Mouse (Mus musculus): ENCODE measurements around the gene Rab5c.
A peak's percentile ranks its signal among the peaks of the same experiment; 100 is the strongest.

Gene Rab5c

GRCm38 (mm10) chr11:100697921-100698320 lies 40.1 kb downstream of the Rab5c start:
- no peak for DNase-seq

DNA sequence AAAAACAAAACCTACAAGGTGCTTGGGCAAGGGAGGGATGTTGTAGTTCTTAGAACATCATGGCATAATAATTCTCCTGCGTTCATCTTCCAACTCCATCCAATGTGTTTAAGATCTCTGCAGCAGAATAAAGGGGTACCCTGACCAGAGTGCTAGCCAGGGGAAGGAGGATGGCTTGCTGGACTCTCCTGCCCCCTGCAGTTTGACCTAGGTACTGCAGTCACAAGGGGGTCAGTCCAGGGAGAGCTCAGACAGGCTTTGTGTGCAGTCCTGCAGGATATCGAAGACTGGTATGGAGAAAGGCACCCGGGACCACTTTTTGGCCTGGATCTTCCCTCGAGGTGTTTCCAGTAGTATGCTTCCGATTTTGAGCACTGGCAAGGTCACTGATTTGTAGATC lies 43.1 kb downstream of the Rab5c start:
- peak; percentile 88 to 89 for DNase-seq

DNA sequence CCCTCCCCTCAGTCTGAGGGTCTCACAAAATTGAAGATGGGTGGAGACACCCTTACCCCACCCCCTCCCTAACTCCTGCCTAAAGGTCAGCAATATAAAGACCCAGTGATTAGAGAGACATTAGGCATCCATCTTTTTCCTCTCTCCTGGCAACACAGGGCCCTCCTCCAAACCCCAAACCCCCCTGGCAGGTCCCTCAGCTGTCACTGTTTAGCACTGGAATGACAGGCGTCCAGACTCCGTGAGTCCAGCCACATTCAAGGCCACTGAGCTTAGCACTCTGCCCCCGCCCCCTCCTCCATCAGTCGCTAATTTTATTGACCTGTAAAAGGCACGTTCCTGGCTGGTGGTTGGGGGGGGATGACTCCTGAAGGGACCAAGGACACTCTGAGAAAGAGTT lies 44.9 kb downstream of the Rab5c start:
- no peak for DNase-seq

GRCm38 (mm10) chr11:100692164-100692616 lies 45.8 kb downstream of the Rab5c start, which contains the start of gene Zfp385c:
Gene Zfp385c (minus strand): TSS chr11:100692455.
- DNase-seq, result peak in 1 of 2 experiments; percentile 54

- DNase-seq, result no peak
Observed at GRCm38 (mm10) chr11:100690389-100690788, 47.6 kb downstream of the Rab5c start.

DNA sequence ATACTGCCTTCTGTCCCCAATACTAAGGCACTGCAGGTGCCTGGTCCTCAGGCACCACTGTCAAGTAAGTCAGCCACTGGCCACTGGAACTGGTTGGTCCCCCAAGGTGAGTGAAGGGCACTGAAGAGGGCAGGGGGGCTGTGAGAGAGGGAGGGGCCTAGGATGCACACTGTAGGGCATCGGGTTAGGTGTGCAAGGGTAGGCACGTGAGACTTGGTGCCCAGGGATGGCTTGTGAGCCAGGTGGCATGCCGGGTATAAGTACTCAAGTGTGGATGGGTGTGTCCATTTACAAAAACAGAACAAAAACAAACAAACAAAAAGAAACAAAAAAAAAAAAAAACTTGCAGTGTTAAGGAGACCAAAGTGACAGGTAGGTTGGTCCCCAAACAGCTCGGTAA lies 49.6 kb downstream of the Rab5c start:
- DNase-seq, result no peak

DNA sequence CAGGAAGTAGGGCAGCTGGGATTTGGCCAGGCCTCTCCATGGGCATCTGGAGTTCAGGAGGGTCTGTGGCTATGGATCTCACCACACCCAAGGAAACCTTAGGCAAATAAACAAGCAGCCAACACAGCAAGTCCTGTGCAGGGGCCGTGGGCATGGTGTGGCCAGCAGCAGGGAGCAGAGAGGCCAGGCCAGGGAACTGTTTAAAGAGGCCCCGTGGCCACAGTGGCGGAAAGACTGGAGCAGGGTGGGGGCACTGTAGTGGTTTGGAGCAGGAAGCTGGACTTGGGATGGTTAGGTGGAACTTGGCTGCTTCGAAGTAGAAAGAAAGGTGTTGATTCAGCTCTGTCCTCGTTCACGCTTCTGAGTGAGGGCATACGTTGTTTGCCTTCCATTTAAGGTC lies 50.8 kb downstream of the Rab5c start:
- DNase-seq, result no peak

DNA sequence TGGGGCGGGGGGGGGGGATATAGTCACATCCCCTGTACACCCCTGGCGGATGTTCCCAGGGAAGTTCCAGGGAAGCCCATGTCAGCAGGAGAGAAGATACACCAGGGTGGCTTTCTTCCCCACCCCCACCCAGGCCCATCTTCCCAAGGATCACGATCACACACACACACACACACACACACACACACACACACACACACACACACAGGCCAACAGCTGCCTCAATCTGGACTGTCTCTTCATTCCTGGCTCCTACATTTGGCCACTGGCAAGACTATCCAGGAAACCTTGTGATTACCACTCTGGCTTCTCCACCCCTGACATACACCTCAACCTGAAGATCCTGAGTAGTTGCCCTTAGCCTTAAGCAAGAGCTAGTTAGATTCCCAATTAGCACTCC lies 52.6 kb downstream of the Rab5c start:
- DNase-seq, result no peak

GRCm38 (mm10) chr11:100684084-100684483 lies 53.9 kb downstream of the Rab5c start:
- no peak for DNase-seq

- DNase-seq, result no peak
Observed at GRCm38 (mm10) chr11:100682526-100682925, 55.5 kb downstream of the Rab5c start.

GRCm38 (mm10) chr11:100681826-100682225 lies 56.2 kb downstream of the Rab5c start:
- no peak for DNase-seq

- DNase-seq, result no peak
Observed at GRCm38 (mm10) chr11:100677810-100678209, 60.2 kb downstream of the Rab5c start.

- DNase-seq, result peak; percentile 64 to 73
Observed at GRCm38 (mm10) chr11:100673169-100673568, 64.8 kb downstream of the Rab5c start.

- DNase-seq, result no peak
Observed at GRCm38 (mm10) chr11:100671956-100672355, 66.1 kb downstream of the Rab5c start.

DNA sequence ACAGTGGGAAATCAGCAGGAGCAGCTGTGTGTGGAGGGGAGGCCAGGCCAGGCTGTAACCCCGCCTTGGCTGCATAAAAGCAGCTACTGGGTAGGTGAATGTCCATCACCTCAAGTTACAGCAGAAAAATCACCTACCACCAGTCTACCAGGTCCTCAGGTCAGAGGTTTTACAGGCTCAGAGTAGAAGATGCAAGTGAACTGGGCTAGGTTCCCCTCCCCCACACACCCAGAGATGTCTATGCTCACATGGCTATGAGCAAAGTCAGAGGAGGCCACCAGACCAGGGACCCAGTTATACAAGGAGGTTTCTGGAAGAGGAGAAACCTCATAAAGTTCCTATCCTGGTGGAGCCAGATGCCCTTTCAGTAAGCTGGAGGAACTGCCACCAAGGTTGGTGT lies 67.0 kb downstream of the Rab5c start:
- no peak for DNase-seq
